Mouse (Mus musculus) small intestine, adult 2 months (tissue): ENCODE data around the gene Txlnb.

Experiments used
- CTCF ChIP-seq: fragments of 200-500 bp; IDR thresholded peaks from 2 replicates; pipeline ENCODE4 v1.5.1; 2012; ENCODE audit warnings: low read depth, mild to moderate bottlenecking, control low read depth, inconsistent platforms, low read length, moderate library complexity, mixed read lengths; ENCODE audit not compliant: insufficient replicate concordance, insufficient read length; ENCODE audit errors: extremely low read depth
- POLR2A ChIP-seq: fragments of 200-500 bp; IDR thresholded peaks from 2 replicates; pipeline ENCODE4 v1.6.1; 2012; ENCODE audit warnings: low read depth, mild to moderate bottlenecking, control low read depth, inconsistent platforms, low read length, moderate library complexity

GRCm38 (mm10) chr10:17827391-17827790 lies 31.4 kb downstream of the Txlnb start:
- TF ChIP-seq POLR2A (no peak), CTCF (no peak)
